Mouse (Mus musculus) adrenal gland, adult 2 months (tissue): ENCODE data around the gene Slc45a2. TPM values are rescaled to one million over a fixed set of nuclear protein-coding genes. Genes with fewer than 3 reads are reported as not detected.

Experiments
- DNase-seq: peaks from one replicate; pipeline ENCODE4 v3.0.0; 2021
- polyA plus RNA-seq: library from polyadenylated mRNA; depleted of rRNA; stranded (reverse); fragments of >200 nt; gene quantifications from 2 replicates; pipeline ENCODE4 v1.2.3, GENCODE M21; 2012; rRNA removed
- total RNA-seq, 2 experiments: library from RNA; stranded (reverse); gene quantifications; 2 replicates each; pipeline ENCODE4 v1.2.3; 2021

Gene Slc45a2
- total and polyA plus RNA-seq, 3 experiments, result 0.04 TPM; not detected in 2

- no peak for DNase-seq
These were observed 65.8 kb downstream of the Slc45a2 start for GRCm38 (mm10) chr15:11066299-11066698.

- DNase-seq, result no peak
These were observed 67.4 kb downstream of the Slc45a2 start for GRCm38 (mm10) chr15:11067891-11068290.

- DNase-seq, result no peak
These were observed 75.3 kb downstream of the Slc45a2 start for GRCm38 (mm10) chr15:11075726-11076361.

Other genes starting within 250 kb of the Slc45a2 start
- 1 to 10 TPM in 1 of 2 experiments, under 1 TPM in 1; 0.63 to 1.3 TPM for gene C1qtnf3, start 48.4 kb upstream of the Slc45a2 start, total RNA-seq
- gene C1qtnf3, start 48.4 kb upstream of the Slc45a2 start, polyA plus RNA-seq, result 0.19 and 0.54 TPM in 2 replicates
- gene Amacr, start 19.0 kb upstream of the Slc45a2 start, total RNA-seq, result 10 to 100 TPM; 18.9 to 22.0 TPM
- gene Amacr, start 19.0 kb upstream of the Slc45a2 start, polyA plus RNA-seq, result 7.5 and 9.5 TPM in 2 replicates
- not detected for gene Rxfp3, start 37.3 kb downstream of the Slc45a2 start, total RNA-seq
- gene Rxfp3, start 37.3 kb downstream of the Slc45a2 start, polyA plus RNA-seq, result not detected in 2 replicates
- 1 to 10 TPM; 3.8 to 4.0 TPM for gene Adamts12, start 64.1 kb downstream of the Slc45a2 start, total RNA-seq
- 0.40 and 0.48 TPM in 2 replicates for gene Adamts12, start 64.1 kb downstream of the Slc45a2 start, polyA plus RNA-seq